Mouse (Mus musculus): ENCODE results near the gene Anks6. TPM values are rescaled to one million over a fixed set of nuclear protein-coding genes. Genes with fewer than 3 reads are reported as not detected.

The Anks6 gene
- total and polyA plus RNA-seq, 3 experiments: not detected

- TF ChIP-seq ETS1 (conservative IDR thresholded peaks at IDR 0.05; ENCODE audit: low read depth, low read length): no peak
- TF ChIP-seq NELFE (IDR thresholded peaks at IDR 0.05; ENCODE audit: low read depth, low read length): no peak
- no peak for TF ChIP-seq BHLHE40 (IDR thresholded peaks at IDR 0.05; ENCODE audit: low read depth, low read length)
- TF ChIP-seq USF2 (conservative IDR thresholded peaks at IDR 0.05; ENCODE audit: low read depth, low read length): no peak
- TF ChIP-seq HCFC1 (IDR thresholded peaks at IDR 0.05; ENCODE audit: low read depth, low read length): no peak
- no peak for TF ChIP-seq TCF12 (IDR thresholded peaks at IDR 0.05; ENCODE audit: low read depth, low read length)
- no peak for TF ChIP-seq EP300 (IDR thresholded peaks at IDR 0.05; ENCODE audit: low read length)
- no peak for TF ChIP-seq CTCF (conservative IDR thresholded peaks at IDR 0.05 in 1 of 2, IDR thresholded peaks at IDR 0.05 in 1 of 2; ENCODE audit: low read depth in 2 of 2, low read length in 2 of 2)
- no peak for TF ChIP-seq RCOR1 (conservative IDR thresholded peaks at IDR 0.05; ENCODE audit: low read depth, low read length)
- no peak for TF ChIP-seq POLR2AphosphoS2 (IDR thresholded peaks at IDR 0.05; ENCODE audit: low read depth, low read length)
- TF ChIP-seq JUN (IDR thresholded peaks at IDR 0.05; ENCODE audit: insufficient read depth, low read depth, low read length): no peak
- TF ChIP-seq MXI1 (IDR thresholded peaks at IDR 0.05; ENCODE audit: low read depth, low read length): no peak
- no peak for TF ChIP-seq UBTF (IDR thresholded peaks at IDR 0.05; ENCODE audit: low read depth, low read length)
- TF ChIP-seq E2F4 (IDR thresholded peaks at IDR 0.05; ENCODE audit: insufficient replicate concordance, low read depth, low read length): no peak
- no peaks in the 10 kb centered on the region for H3K79me2 ChIP-seq (replicated peaks; ENCODE audit: control insufficient read depth, extremely low read depth, insufficient read depth, poor library complexity, severe bottlenecking)
- H3K36me3 ChIP-seq (replicated peaks in 1 of 2; ENCODE audit: control insufficient read depth in 1 of 2, insufficient read depth in 1 of 2, low read length in 1 of 2): peaks cover 0 to 1% of the 10 kb centered on the region in 2 experiments
- H3K4me2 ChIP-seq (ENCODE audit: insufficient read depth, low read depth, poor library complexity, severe bottlenecking): no peak overlapping the region
- H3K4me1 ChIP-seq (ENCODE audit: control insufficient read depth in 1 of 2, insufficient read depth in 2 of 2): peaks cover 3 to 13% of the 10 kb centered on the region in 2 experiments; a peak in 2 of 4 replicates
- no peak overlapping the region for H3K27ac ChIP-seq (ENCODE audit: insufficient read depth, low read depth)
- H3K27me3 ChIP-seq (replicated peaks): peaks cover 1% of the 10 kb centered on the region
- H3K4me3 ChIP-seq (replicated peaks in 1 of 3; ENCODE audit: low read depth in 2 of 3, low read length in 2 of 3, poor library complexity in 1 of 3): no peak overlapping the region
- no peak overlapping the region for H3K9ac ChIP-seq (ENCODE audit: insufficient read depth, low read depth)
- dilution Hi-C loops (cut with MboI; ENCODE audit: extremely low pct_ligation_motif_present, extremely low pct_unique_long_range_greater_than_20kb, low sequenced_read_pairs) (no loop called here), in situ Hi-C loops (cut with MboI; ENCODE audit: low pct_ligation_motif_present, low pct_unique_long_range_greater_than_20kb, low sequenced_read_pairs) (no loop called here)
- DNase-seq (ENCODE audit: extremely low read depth): no peak
- H3K9me3 ChIP-seq (replicated peaks; ENCODE audit: low read length): no peaks in the 10 kb centered on the region
Observed at GRCm38 (mm10) chr4:47088671-47089070, 31.4 kb upstream of the Anks6 start.

GRCm38 (mm10) chr4:47083824-47084223 is 26.6 kb upstream of the Anks6 start:
- dilution Hi-C loops (cut with MboI; ENCODE audit: extremely low pct_ligation_motif_present, extremely low pct_unique_long_range_greater_than_20kb, low sequenced_read_pairs) (no loop called here), in situ Hi-C loops (cut with MboI; ENCODE audit: low pct_ligation_motif_present, low pct_unique_long_range_greater_than_20kb, low sequenced_read_pairs) (no loop called here)
- H3K27me3 ChIP-seq (replicated peaks): peaks cover 3% of the 10 kb centered on the region
- H3K79me2 ChIP-seq (replicated peaks; ENCODE audit: control insufficient read depth, extremely low read depth, insufficient read depth, poor library complexity, severe bottlenecking): no peaks in the 10 kb centered on the region
- DNase-seq (ENCODE audit: extremely low read depth): no peak
- H3K4me2 ChIP-seq (ENCODE audit: insufficient read depth, low read depth, poor library complexity, severe bottlenecking): no peak overlapping the region
- H3K9me3 ChIP-seq (replicated peaks; ENCODE audit: low read length): no peaks in the 10 kb centered on the region
- H3K36me3 ChIP-seq (replicated peaks in 1 of 2; ENCODE audit: control insufficient read depth in 1 of 2, insufficient read depth in 1 of 2, low read length in 1 of 2): no peaks in the 10 kb centered on the region
- H3K4me1 ChIP-seq (ENCODE audit: control insufficient read depth in 1 of 2, insufficient read depth in 2 of 2): peaks cover 3 to 6% of the 10 kb centered on the region in 2 experiments; a peak in 2 of 4 replicates
- H3K27ac ChIP-seq (ENCODE audit: insufficient read depth, low read depth): no peak overlapping the region
- no peak for TF ChIP-seq TCF12 (IDR thresholded peaks at IDR 0.05; ENCODE audit: low read depth, low read length)
- no peak for TF ChIP-seq CHD2 (IDR thresholded peaks at IDR 0.05; ENCODE audit: low read length)
- no peak for TF ChIP-seq NRF1 (IDR thresholded peaks at IDR 0.05; ENCODE audit: low read depth, low read length)
- TF ChIP-seq MAZ (IDR thresholded peaks at IDR 0.05; ENCODE audit: low read depth, low read length): no peak
- TF ChIP-seq NELFE (IDR thresholded peaks at IDR 0.05; ENCODE audit: low read depth, low read length): no peak
- no peak for TF ChIP-seq POLR2AphosphoS2 (IDR thresholded peaks at IDR 0.05; ENCODE audit: low read depth, low read length)
- no peak for TF ChIP-seq JUND (conservative IDR thresholded peaks at IDR 0.05; ENCODE audit: low read depth, low read length)
- no peak for TF ChIP-seq USF2 (conservative IDR thresholded peaks at IDR 0.05; ENCODE audit: low read depth, low read length)
- no peak for TF ChIP-seq CHD1 (IDR thresholded peaks at IDR 0.05; ENCODE audit: low read depth, low read length)
- no peak for TF ChIP-seq HCFC1 (IDR thresholded peaks at IDR 0.05; ENCODE audit: low read depth, low read length)
- TF ChIP-seq UBTF (IDR thresholded peaks at IDR 0.05; ENCODE audit: low read depth, low read length): no peak
- no peak for TF ChIP-seq PAX5 (IDR thresholded peaks at IDR 0.05; ENCODE audit: low read length)
- no peak overlapping the region for H3K9ac ChIP-seq (ENCODE audit: insufficient read depth, low read depth)
- no peak overlapping the region for H3K4me3 ChIP-seq (replicated peaks in 1 of 3; ENCODE audit: low read depth in 2 of 3, low read length in 2 of 3, poor library complexity in 1 of 3)

All from CH12.LX (cell line).